Mouse (Mus musculus) thymus, adult 18-20 months (tissue): ENCODE data around the gene Olfr113.
"Not testable (repeated sequence)": the region's sequence is repeated elsewhere in the genome, so short reads cannot be mapped to it uniquely, and the experiment has no call there.

Source experiments
- DNase-seq, 2 experiments: peaks; one replicate each; pipeline ENCODE4 v3.0.0; 2022; ENCODE audit warnings: mixed read lengths in 2 of 2

Gene Olfr113

DNA sequence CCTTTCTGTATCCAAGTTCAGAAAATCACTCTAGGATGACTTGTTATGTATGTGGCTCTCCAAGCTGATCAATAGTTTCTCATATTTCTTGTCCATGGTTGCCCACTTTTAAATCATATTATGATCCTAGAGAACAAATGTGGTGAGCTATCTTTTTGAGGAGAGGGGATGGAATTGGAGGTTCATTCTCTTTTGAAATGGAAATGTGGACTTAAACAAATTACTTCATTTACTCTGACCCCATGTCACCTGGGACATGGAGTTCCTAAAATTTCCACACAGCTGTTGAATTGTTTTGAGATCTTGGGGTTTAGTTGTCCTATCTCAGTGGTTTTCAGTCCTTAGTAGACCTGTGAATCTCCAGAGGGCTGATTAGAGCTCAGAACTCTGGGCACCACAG, at the start of gene Olfr113:
Olfr113 (minus strand) TSS at position 101 of the 400 bp plus-strand sequence.
- no peak for DNase-seq

DNA sequence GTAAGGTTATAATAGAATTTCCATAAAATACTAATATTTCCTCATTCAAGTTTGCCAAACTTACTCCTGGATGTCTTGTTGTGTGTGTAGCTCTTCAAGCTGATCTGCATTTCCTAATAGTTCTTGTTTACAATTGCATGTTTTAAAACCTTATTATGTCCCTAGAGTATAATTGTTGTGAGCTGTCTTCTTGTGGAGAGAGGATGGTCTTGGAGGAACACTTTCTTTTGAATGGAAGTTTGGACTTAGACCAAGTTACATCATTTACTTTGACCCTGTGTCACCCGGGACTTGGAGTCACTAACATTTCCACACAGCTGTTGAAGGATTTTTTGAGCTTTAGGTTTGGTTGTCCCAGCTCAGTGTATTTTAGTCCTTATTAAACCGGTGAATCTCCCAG, 49.5 kb upstream of the Olfr113 start, which contains the start of the genes Olfr115 and Olfr116:
Olfr115 (minus strand) TSS at position 101 of the 400 bp plus-strand sequence.
Olfr116 (minus strand) TSS at position 191 of the 400 bp plus-strand sequence.
- no peak for DNase-seq

DNA sequence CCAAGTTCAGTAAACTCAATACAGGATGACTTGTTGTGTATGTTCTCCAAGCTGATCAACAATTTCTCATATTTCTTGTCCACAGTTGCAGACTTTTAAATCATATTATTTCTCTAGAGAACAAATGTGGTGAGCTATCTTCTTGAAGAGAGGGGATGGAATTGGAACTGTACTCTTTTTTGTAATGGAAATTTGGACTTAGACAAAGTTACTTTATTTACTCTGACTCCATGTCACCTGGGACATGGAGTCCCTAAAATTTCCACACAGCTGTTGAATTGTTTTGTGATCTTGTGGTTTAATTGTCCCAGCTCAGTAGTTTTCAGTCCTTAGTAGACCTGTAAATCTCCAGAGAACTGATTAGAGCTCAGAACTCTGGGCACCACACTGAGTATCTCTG, 15.2 kb upstream of the Olfr113 start, which contains the start of gene Olfr114:
Olfr114 (minus strand) TSS at position 101 of the 400 bp plus-strand sequence.
- DNase-seq: no peak

DNA sequence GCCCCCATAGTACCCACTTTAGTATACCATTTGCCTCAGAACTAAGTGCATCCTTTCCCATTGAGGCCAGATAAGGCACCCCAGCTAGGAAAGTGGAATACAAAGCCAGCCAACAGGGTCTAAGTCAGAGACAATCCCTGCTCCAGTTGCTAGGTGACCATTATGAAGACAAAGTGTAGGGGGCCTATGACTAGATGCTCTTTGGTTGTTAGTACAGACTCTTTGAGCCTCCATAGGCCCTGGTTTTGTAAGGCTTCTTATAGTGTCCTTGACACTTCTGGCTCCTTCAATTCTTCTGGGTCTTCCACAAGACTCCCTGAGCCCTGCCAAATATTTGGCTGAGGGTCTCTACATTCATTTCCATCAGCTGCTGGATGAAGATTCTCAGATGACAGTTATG, 8.1 kb downstream of the Olfr113 start, which contains the start of gene Olfr112:
Olfr112 (minus strand) TSS at position 101 of the 400 bp plus-strand sequence.
- DNase-seq: no peak

DNA sequence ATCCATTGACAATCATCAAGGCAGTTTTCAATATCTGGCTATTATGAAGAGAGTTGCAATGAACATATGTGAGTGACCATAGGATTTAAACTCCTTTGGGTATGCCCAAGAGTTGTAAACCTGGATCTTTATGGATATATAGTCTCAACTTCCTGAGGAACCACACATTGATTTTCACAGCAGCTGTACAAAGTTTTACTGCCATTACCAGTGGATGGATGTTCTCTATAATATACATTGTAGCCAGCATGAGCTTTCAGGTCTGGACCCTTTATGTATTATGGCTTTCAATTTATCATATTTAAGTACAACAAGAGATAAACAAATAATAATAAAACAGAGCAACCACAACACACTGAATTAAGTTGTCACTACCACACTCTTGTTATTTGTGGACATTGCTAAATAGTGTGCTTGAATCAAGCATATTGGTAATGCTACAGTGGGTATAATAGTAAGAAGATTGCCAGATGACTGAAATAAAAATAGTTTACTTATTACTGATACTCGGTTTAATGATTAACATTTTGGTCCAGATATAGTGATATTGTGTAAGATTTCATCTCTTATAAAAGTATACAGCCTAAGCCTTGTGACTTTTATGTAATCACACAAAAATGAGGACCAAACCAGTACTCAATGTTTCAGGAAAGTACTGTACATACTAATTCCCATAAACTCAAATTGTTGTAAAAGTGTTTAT, 18.4 kb downstream of the Olfr113 start:
- no peak for DNase-seq

DNA sequence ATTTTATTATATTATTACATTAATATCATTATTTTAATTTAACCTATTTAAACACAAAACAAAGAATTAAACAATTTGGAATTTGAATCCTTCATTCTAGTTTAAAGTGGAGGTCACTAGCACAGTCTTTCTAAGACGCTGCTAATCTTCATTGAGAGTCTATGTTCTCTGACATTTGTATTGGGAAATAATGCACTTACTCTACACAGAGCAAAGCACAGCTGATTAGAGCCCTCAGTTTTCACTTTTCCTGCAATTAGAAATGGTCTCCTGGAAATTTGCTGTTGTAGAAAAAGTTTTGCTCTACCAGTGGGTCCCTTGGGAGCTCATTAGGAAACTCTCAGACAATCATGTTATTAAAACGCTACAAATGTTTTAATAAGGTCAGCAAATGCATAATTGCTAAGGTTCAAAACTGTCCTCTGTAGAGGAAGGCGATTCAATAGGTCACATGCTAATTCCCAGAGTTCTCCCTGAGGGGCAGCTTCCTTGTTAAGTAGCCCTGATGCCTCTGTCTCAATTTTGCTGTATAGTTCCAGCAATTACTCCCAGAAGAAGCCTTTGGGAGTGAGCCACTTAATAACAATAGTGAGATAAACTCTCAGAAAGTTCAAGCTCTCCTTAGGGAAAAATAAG, 33.5 kb downstream of the Olfr113 start:
- no peak for DNase-seq

DNA sequence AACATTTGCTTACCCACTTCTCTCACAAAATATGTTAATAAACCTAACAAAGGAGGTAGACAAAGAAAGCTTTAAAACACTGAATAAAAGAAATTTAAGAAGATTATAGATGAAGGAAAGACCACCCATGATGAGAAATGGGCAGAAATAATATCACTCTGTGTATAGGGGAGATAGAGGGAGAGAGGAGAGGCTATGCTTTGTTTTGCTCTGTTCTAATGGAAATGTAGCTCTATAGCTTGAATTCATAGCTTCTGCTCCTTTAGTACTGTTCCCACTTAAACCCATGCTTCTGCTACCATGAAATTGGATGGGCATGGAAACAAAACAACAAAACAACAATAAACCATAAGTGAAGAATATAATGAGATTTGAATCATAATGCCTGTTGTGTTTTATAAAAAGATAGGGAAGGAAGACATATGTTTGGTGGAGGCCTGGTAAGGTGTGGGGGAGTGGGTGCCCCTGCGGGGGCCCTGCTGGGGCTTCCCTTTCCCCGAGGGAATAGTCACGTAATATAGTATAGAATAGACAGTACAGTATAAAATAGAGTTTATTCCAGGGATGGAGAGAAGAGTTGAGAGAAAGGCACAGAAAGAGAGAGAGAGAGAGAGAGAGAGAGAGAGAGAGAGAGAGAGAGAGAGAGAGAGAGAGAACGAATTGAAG, 35.9 kb downstream of the Olfr113 start:
- no peak for DNase-seq

DNA sequence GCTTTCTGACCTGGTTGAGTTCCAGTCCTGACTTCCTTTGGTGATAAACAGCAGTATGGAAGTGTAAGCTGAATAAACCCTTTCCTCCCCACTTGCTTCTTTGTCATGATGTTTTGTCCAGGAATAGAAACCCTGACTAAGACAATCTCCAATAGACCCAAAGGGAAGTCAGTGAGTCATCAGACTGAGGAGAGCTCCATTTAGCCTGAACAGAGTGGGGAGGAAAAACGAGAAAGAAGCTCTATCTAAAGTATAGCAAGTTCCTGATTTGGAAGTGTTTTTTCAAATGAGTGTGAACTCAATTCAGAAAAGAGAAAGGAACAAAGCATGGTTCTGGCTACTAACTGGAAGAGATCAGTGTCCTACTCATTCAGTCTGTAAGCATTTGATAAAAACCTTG, 39.0 kb downstream of the Olfr113 start:
- DNase-seq: not testable (repeated sequence)

DNA sequence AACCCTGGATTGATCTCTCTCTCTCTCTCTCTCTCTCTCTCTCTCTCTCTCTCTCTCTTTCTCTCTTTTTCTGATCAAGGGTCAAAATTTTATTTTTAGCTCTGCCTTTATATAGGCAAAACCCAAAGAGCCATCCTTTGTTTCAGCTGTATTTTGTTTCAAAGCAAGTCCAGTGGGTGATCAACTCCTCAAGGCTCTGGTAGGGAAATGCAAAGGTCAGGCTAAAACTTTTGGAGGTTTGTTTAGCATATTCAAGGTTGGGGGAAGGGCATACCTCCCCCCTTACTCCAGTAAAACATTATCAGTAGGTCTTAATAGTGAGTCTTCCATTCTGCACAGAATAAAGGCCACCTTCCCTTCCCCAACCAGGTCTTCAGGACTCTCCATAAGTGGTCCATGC, 42.3 kb downstream of the Olfr113 start:
- no peak for DNase-seq

DNA sequence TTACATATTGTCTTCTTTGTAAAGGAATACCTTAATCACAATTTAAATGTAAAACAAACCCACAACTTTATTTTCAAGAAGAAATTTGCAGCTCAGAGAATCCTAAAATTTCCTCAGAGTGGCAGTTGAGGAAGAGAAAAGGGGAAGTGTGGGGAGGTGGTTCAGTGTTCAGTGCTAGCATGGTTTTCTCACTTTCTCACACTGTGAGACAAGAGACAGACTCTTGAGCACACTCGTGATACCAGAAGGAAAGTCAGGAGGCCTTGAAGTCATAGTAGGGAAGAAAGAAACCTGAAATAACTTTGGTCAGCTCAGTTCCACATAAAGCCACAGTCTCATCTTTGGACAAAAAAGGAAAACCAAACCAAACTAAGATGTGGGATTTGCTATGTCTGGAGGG, 52.0 kb downstream of the Olfr113 start:
- not testable (repeated sequence) for DNase-seq

DNA sequence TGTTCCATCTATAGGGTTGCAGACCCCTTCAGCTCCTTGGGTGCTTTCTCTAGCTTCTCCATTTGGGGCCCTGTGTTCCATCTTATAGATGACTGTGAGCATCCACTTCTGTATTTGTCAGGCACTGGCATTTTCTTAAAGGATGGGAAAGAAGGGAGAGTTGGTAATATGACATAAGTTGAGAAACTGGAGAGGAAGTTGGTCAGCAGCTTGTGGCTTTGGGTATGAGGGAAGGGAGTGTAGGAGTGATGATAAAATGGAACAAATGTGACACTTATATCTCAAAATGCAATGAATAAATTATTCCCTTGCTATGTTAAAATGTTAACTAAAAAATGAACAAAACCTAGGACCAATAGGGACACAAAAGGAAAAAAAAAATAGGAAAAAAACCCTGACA, 52.9 kb downstream of the Olfr113 start:
- not testable (repeated sequence) for DNase-seq
